Mouse (Mus musculus) liver, embryonic 14.5 days (tissue): ENCODE results near the gene Lao1. TPM values are rescaled to one million over a fixed set of nuclear protein-coding genes. Genes with fewer than 3 reads are reported as not detected.
"Not testable (repeated sequence)": the region's sequence is repeated elsewhere in the genome, so short reads cannot be mapped to it uniquely, and the experiment has no call there.

Source experiments
- ATAC-seq: fragments of 200-750 bp; cut with Nextera tagmentation; 2 replicates; pipeline ENCODE4 v1.8.0; 2017; ENCODE audit warnings: moderate number of reproducible peaks, mild to moderate bottlenecking, moderate library complexity; ENCODE audit not compliant: insufficient read depth
- DNase-seq, 3 experiments: peaks; one replicate each; pipeline ENCODE4 v3.0.0-alpha.2; 2012 to 2013; ENCODE audit warnings: low read depth in 3 of 3, low spot score in 3 of 3
- H3K27ac ChIP-seq: fragments of 300-500 bp; sonication (generic); 2 replicates; pipeline ENCODE4 v1.5.1; 2014; ENCODE audit warnings: moderate library complexity, mild to moderate bottlenecking, control low read depth, inconsistent platforms
- H3K27me3 ChIP-seq: fragments of 300-500 bp; sonication (generic); 2 replicates; pipeline ENCODE4 v1.6.1; 2014; ENCODE audit warnings: mild to moderate bottlenecking, low read length, moderate library complexity; ENCODE audit not compliant: control insufficient read depth, insufficient read depth
- H3K36me3 ChIP-seq: fragments of 300-500 bp; sonication (generic); replicated peaks from 2 replicates; pipeline ENCODE4 v1.6.1; 2014; ENCODE audit warnings: low read depth; ENCODE audit not compliant: control insufficient read depth, insufficient read depth
- H3K4me1 ChIP-seq, 2 experiments: fragments of 200-500 bp in 1 of 2; fragments of 300-500 bp in 1 of 2; sonication (generic) in 1 of 2; replicated peaks; 2 replicates each; pipeline ENCODE4 v1.6.1; 2012 to 2014; ENCODE audit warnings: antibody characterized with exemption in 1 of 2, inconsistent platforms in 1 of 2, low read length in 1 of 2; ENCODE audit not compliant: control insufficient read depth in 2 of 2, insufficient read depth in 2 of 2
- H3K4me2 ChIP-seq: fragments of 300-500 bp; sonication (generic); 2 replicates; pipeline ENCODE4 v1.6.1; 2014; ENCODE audit warnings: low read depth, mild to moderate bottlenecking, control low read depth, moderate library complexity
- H3K4me3 ChIP-seq, 2 experiments: fragments of 200-500 bp in 1 of 2; fragments of 300-500 bp in 1 of 2; sonication (generic) in 1 of 2; 2 replicates each; pipeline ENCODE4 v1.5.1; 2012 to 2014; ENCODE audit warnings: low read depth in 2 of 2, low read length in 2 of 2, mild to moderate bottlenecking in 2 of 2, control low read depth in 1 of 2, inconsistent platforms in 1 of 2, moderate library complexity in 1 of 2; ENCODE audit not compliant: insufficient read depth in 1 of 2
- H3K9ac ChIP-seq: fragments of 300-500 bp; sonication (generic); replicated peaks from 2 replicates; pipeline ENCODE4 v1.6.1; 2014; ENCODE audit warnings: mild to moderate bottlenecking, control low read depth, moderate library complexity
- H3K9me3 ChIP-seq: fragments of 300-500 bp; sonication (generic); 2 replicates; pipeline ENCODE4 v1.6.1; 2016; ENCODE audit warnings: low read length, mixed read lengths; ENCODE audit not compliant: control insufficient read depth
- CTCF ChIP-seq: IDR thresholded peaks from 2 replicates; pipeline ENCODE4 v1.5.1; 2016; ENCODE audit warnings: antibody characterized with exemption, low read depth, control low read depth
- EP300 ChIP-seq: IDR thresholded peaks from 2 replicates; pipeline ENCODE4 v1.6.1; 2016; ENCODE audit warnings: antibody characterized with exemption, low read depth
- WGBS: fragments of 180-500 bp; shearing (Covaris S2); extraction: QIAGEN DNeasy Blood & Tissue Kit; methylation state at CpG from one replicate; pipeline ENCODE4 v1.1.7; 2014; ENCODE audit not compliant: insufficient replicate concordance; 5-methylcytosine and 5-hydroxymethylcytosine counted together
- polyA plus RNA-seq, 2 experiments: library from polyadenylated mRNA; depleted of rRNA in 1 of 2; stranded (reverse) in 1 of 2; unstranded in 1 of 2; fragments of >200 nt; fragmentation: Nextera tagmentation in 1 of 2; extraction: Ambion mirVana in 1 of 2; gene quantifications; 2 replicates each; pipeline versions ENCODE4 v1.2.1 to v1.2.3; 2012 to 2014

The Lao1 gene
- polyA plus RNA-seq (2012; rRNA removed) (not detected in 2 replicates), polyA plus RNA-seq (2014; fragmentation: Nextera tagmentation; extraction: Ambion mirVana) (not detected in 2 replicates)

DNA sequence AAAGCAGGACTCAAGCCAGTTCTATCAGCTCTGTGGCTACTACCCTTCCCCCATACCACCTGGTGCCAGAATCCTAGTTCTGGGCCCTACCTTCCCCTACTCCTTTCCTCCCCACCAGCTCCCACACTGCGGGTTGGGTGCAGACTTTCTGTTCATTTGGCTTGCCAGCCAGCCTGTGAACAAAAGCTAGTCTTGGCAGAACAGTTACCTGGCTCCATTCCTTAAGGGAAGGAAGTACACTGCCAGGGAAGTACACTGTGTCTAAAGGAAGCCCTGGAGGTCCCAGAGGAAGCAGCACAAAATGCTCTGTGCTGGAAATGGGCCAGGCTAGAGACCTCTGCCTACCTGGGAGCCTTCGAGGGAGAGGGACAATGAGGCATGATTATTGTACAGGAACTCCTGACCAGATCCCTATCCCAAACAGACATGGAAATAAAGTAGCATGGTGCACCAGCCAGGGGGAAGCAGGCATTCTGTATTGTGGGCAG is at the start of gene Lao1:
TSS of gene Lao1 (plus strand) at position 438 of the 488 bp plus-strand sequence.
- TF ChIP-seq EP300 (no peak), CTCF (no peak)
- no peak for ATAC-seq
- no peak within 1 kb of the TSS for H3K4me2 ChIP-seq
- WGBS: 65% methylated on average over 2 of the region's 2 CpGs
- no peaks in the 10 kb centered on the region for H3K9me3 ChIP-seq
- H3K4me1 ChIP-seq: no peaks in the 10 kb centered on the region
- DNase-seq: no peak
- no peak within 1 kb of the TSS for H3K27ac ChIP-seq
- H3K27me3 ChIP-seq: no peaks in the 10 kb centered on the region
- H3K4me3 ChIP-seq: no peak within 1 kb of the TSS
- no peak within 1 kb of the TSS for H3K9ac ChIP-seq
- H3K36me3 ChIP-seq: no peaks in the 10 kb centered on the region

GRCm38 (mm10) chr4:118917365-118917764 is 44.0 kb upstream of the Lao1 start, which contains the start of gene Olfr1329:
TSS of gene Olfr1329 (minus strand) at chr4:118917465.
- not testable (repeated sequence) for H3K4me3 ChIP-seq, H3K4me2 ChIP-seq, H3K4me1 ChIP-seq, H3K27ac ChIP-seq, H3K9ac ChIP-seq, H3K9me3 ChIP-seq, DNase-seq, H3K36me3 ChIP-seq, H3K27me3 ChIP-seq, ATAC-seq
- 33% methylated on average over 2 of the region's 2 CpGs for WGBS

GRCm38 (mm10) chr4:118931326-118931725 is 30.1 kb upstream of the Lao1 start:
- H3K4me2 ChIP-seq, DNase-seq: not testable (repeated sequence)

DNA sequence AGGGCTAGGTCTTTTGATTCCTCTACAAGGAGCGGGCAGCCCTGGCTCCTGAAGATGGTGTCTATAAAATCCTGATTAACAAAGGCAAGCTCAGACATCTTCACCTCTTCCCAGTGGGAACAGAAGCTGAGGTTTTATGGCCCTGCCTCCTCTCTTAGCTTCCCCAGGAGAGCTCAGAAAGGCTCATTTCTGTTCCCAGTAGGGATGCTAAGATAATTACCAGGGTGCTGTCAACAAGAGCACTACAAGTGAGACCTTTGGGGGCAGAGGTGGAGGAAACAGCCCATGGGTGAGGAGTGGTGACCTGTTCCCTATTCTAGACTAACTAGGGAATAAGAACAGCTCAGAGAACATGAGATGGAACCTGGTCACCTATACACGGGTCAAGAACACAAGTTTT is 22.9 kb upstream of the Lao1 start, which contains the start of gene Olfr1328:
TSS of gene Olfr1328 (minus strand) at position 101 of the 400 bp plus-strand sequence.
- WGBS: 34% methylated on average over 2 of the region's 2 CpGs
- Histone ChIP-seq H3K27me3 (no peaks in the 10 kb centered on the region), H3K27ac (no peak within 1 kb of the TSS), H3K36me3 (no peaks in the 10 kb centered on the region), H3K9me3 (no peaks in the 10 kb centered on the region), H3K9ac (no peak within 1 kb of the TSS), H3K4me3 (no peak within 1 kb of the TSS), H3K4me1 (no peaks in the 10 kb centered on the region), H3K4me2 (no peak within 1 kb of the TSS)
- no peak for TF ChIP-seq EP300
- TF ChIP-seq CTCF: no peak
- DNase-seq (no peak), ATAC-seq (no peak)

More at GRCm38 (mm10) chr4:118931326-118931725, 30.1 kb upstream of the Lao1 start:
- not testable (repeated sequence) for H3K9me3 ChIP-seq, H3K36me3 ChIP-seq, H3K27ac ChIP-seq, H3K27me3 ChIP-seq, H3K9ac ChIP-seq, ATAC-seq, H3K4me3 ChIP-seq, H3K4me1 ChIP-seq
- 60% methylated on average over 3 of the region's 3 CpGs for WGBS

- TF ChIP-seq EP300: no peak
- TF ChIP-seq CTCF: no peak
- Histone ChIP-seq H3K9ac (no peak overlapping the region), H3K36me3 (no peaks in the 10 kb centered on the region), H3K4me3 (no peak overlapping the region), H3K4me1 (no peaks in the 10 kb centered on the region), H3K27ac (no peak overlapping the region), H3K27me3 (no peaks in the 10 kb centered on the region), H3K4me2 (no peak overlapping the region), H3K9me3 (no peaks in the 10 kb centered on the region)
- WGBS: 62% methylated on average over 7 of the region's 7 CpGs
- ATAC-seq: no peak
- no peak for DNase-seq
These were observed 2.6 kb upstream of the Lao1 start for GRCm38 (mm10) chr4:118958812-118959211.
